ENCODE assay signal across 22 mouse cellular contexts in genomic region chr10:108372258-108372657, GRCm38 (mm10). TPM values are rescaled to one million over a fixed set of nuclear protein-coding genes. Genes with fewer than 3 reads are reported as not detected.
DNase-seq lines count a peak whose midpoint lies in the region; ATAC-seq lines count a peak whose summit lies in the region.
"Had no signal": no experiment of that assay in that cellular context is flagged by ENCODE, and none has a peak within 500 bp of the region (broad histone marks: within the 10 kb centered on the region; RNA-seq: fewer than 3 reads in every experiment).

No protein-coding gene starts in this region.

- no peak overlapping the region for H3K4me3 ChIP-seq in heart, embryonic 16.5 days (ENCODE audit: low read length)
- no peak overlapping the region for H3K4me3 ChIP-seq in forebrain, embryonic 13.5 days
- H3K4me3 ChIP-seq: embryonic facial prominence, embryonic 10.5 days; limb, embryonic 10.5 days; megakaryocyte, embryonic 14.5 days; midbrain, embryonic 15.5 days; neural tube, embryonic 15.5 days had no signal

- no peak for ATAC-seq in heart, embryonic 16.5 days (replicated peaks; ENCODE audit: extremely low read depth, insufficient read depth, low FRiP score)
- ATAC-seq in forebrain, embryonic 13.5 days = peak; percentile 53; the same call in 1 of the 2 replicates
- ATAC-seq: midbrain, embryonic 15.5 days had no signal

- peak overlapping the region; percentile 43; the same call in 1 of the 2 replicates for H3K4me2 ChIP-seq in heart, embryonic 16.5 days (ENCODE audit: low read depth, low read length)
- no peak overlapping the region for H3K4me2 ChIP-seq in forebrain, embryonic 13.5 days
- H3K4me2 ChIP-seq: liver, embryonic 11.5 days; midbrain, embryonic 15.5 days; neural tube, embryonic 15.5 days had no signal

- H3K27ac ChIP-seq in heart, embryonic 16.5 days (ENCODE audit: low read length) = no peak overlapping the region; the same call in 1 of the 2 replicates
- no peak overlapping the region for H3K27ac ChIP-seq in forebrain, embryonic 13.5 days
- H3K27ac ChIP-seq: embryonic facial prominence, embryonic 10.5 days; limb, embryonic 10.5 days; midbrain, embryonic 15.5 days; neural tube, embryonic 15.5 days had no signal

- no peaks in the 10 kb centered on the region for H3K36me3 ChIP-seq in heart, embryonic 16.5 days (ENCODE audit: control insufficient read depth, insufficient read depth)
- H3K36me3 ChIP-seq in forebrain, embryonic 13.5 days (ENCODE audit: poor library complexity, severe bottlenecking) = no peaks in the 10 kb centered on the region
- H3K36me3 ChIP-seq: limb, embryonic 10.5 days; midbrain, embryonic 15.5 days; neural tube, embryonic 15.5 days had no signal

- H3K9me3 ChIP-seq in heart, embryonic 16.5 days (replicated peaks; ENCODE audit: control insufficient read depth, low read length) = no peaks in the 10 kb centered on the region
- peaks cover 7% of the 10 kb centered on the region; the same call in 1 of the 2 replicates for H3K9me3 ChIP-seq in forebrain, embryonic 13.5 days (replicated peaks)
- H3K9me3 ChIP-seq: limb, embryonic 10.5 days; midbrain, embryonic 15.5 days; neural tube, embryonic 15.5 days had no signal

- no peak for DNase-seq in heart, adult 8-10 months (ENCODE audit: low spot score)
- DNase-seq in retina, postnatal 1 day = peak; percentile 62
- no peak for DNase-seq in retina, embryonic 14.5 days (ENCODE audit: low spot score)
- DNase-seq in spleen, postnatal 4 days (ENCODE audit: low spot score in 2 of 2) = no peak
- no peak for DNase-seq in urinary bladder, postnatal 10 days (ENCODE audit: low spot score)
- DNase-seq: adrenal gland, adult 8-10 months; cerebellum, adult 9-10 months; kidney, adult 18-20 months; kidney, postnatal 10 days; layer of hippocampus, postnatal 36 days; lung, adult 18-20 months; right cerebral cortex, postnatal 25 days had no signal

- H3K9ac ChIP-seq in heart, embryonic 16.5 days (ENCODE audit: low read length) = no peak overlapping the region
- H3K9ac ChIP-seq in forebrain, embryonic 13.5 days = no peak overlapping the region
- H3K9ac ChIP-seq: midbrain, embryonic 15.5 days; neural tube, embryonic 15.5 days had no signal

- H3K27me3 ChIP-seq in heart, embryonic 16.5 days (ENCODE audit: control insufficient read depth, insufficient read depth, low read length) = no peaks in the 10 kb centered on the region
- no peaks in the 10 kb centered on the region for H3K27me3 ChIP-seq in forebrain, embryonic 13.5 days
- H3K27me3 ChIP-seq: megakaryocyte, embryonic 14.5 days; midbrain, embryonic 15.5 days; neural tube, embryonic 15.5 days had no signal

- 59% methylated on average over 7 of the region's 7 CpGs for WGBS in heart, embryonic 16.5 days
- 30% methylated on average over 7 of the region's 7 CpGs for WGBS in forebrain, embryonic 13.5 days

- peaks cover 8% of the 10 kb centered on the region for H3K4me1 ChIP-seq in heart, embryonic 16.5 days (ENCODE audit: control insufficient read depth, insufficient read depth, low read length)
- H3K4me1 ChIP-seq in forebrain, embryonic 13.5 days = peaks cover 11% of the 10 kb centered on the region
- H3K4me1 ChIP-seq: embryonic facial prominence, embryonic 10.5 days; limb, embryonic 10.5 days; megakaryocyte, embryonic 14.5 days; midbrain, embryonic 15.5 days; neural tube, embryonic 15.5 days had no signal

RNA-seq across cellular contexts. Expression of gene Pawr, which starts 40.3 kb away (rescaled TPM):
- 4.1 and 6.2 TPM in 2 replicates for polyA plus RNA-seq in heart, embryonic 16.5 days (2015; fragmentation: Nextera tagmentation; extraction: Ambion mirVana)
- 1 to 10 TPM; 3.2 to 4.6 (median 4.1) TPM for total RNA-seq in heart, adult 8-10 months (2022)
- polyA plus RNA-seq in forebrain, embryonic 13.5 days (2015; fragmentation: Nextera tagmentation; extraction: Ambion mirVana) = 4.3 and 4.7 TPM in 2 replicates
- total RNA-seq: common myeloid progenitor, adult 5-6 weeks; granulocyte monocyte progenitor cell, adult 5-6 weeks had no signal
